Mouse (Mus musculus): Measurements from ENCODE around the gene Agpat4. TPM values are rescaled to one million over a fixed set of nuclear protein-coding genes. Genes with fewer than 3 reads are reported as not detected.

Gene Agpat4
- polyA plus RNA-seq, 1 experiment from 2014 or later: 38.8 TPM

Other genes starting within 250 kb of the Agpat4 start
- gene Map3k4, start 200.1 kb downstream of the Agpat4 start, polyA plus RNA-seq (2015; fragmentation: Nextera tagmentation; extraction: Ambion mirVana): 42.6 and 42.7 TPM in 2 replicates